Mouse (Mus musculus): ENCODE data around the gene Gm45140.

GRCm38 (mm10) chr6:87812656-87813055, 22.9 kb downstream of the Gm45140 start:
- TF ChIP-seq CTCF (IDR thresholded peaks at IDR 0.05; ENCODE audit: borderline replicate concordance, insufficient read depth, low read length), result no peak
- TF ChIP-seq POLR2A (IDR thresholded peaks at IDR 0.05; ENCODE audit: low read depth, low read length), result no peak

Measured in embryonic fibroblast, embryonic 13.5 days (primary cell).